Mouse (Mus musculus) neural tube, embryonic 15.5 days (tissue): ENCODE measurements around the gene Fgf10. TPM values are rescaled to one million over a fixed set of nuclear protein-coding genes. Genes with fewer than 3 reads are reported as not detected.
A peak's percentile ranks its signal among the peaks of the same experiment; 100 is the strongest.

Experiments
- ATAC-seq: fragments of 200-750 bp; cut with Nextera tagmentation; 2 replicates; pipeline ENCODE4 v1.8.0; 2017; ENCODE audit warnings: mild to moderate bottlenecking, moderate TSS enrichment, moderate library complexity; ENCODE audit not compliant: low FRiP score
- H3K27ac ChIP-seq: fragments of 300-500 bp; sonication (generic); replicated peaks from 2 replicates; pipeline ENCODE4 v1.5.1; 2015; ENCODE audit warnings: mild to moderate bottlenecking, inconsistent platforms
- H3K27me3 ChIP-seq: fragments of 300-500 bp; sonication (generic); replicated peaks from 2 replicates; pipeline ENCODE4 v1.6.1; 2015; ENCODE audit warnings: inconsistent platforms
- H3K36me3 ChIP-seq: fragments of 300-500 bp; sonication (generic); 2 replicates; pipeline ENCODE4 v1.6.1; 2015; ENCODE audit warnings: inconsistent platforms
- H3K4me1 ChIP-seq: fragments of 300-500 bp; sonication (generic); 2 replicates; pipeline ENCODE4 v1.6.1; 2015; ENCODE audit warnings: inconsistent platforms
- H3K4me2 ChIP-seq: fragments of 300-500 bp; sonication (generic); 2 replicates; pipeline ENCODE4 v1.6.1; 2015; ENCODE audit warnings: inconsistent platforms, mild to moderate bottlenecking, moderate library complexity
- H3K4me3 ChIP-seq: fragments of 300-500 bp; sonication (generic); replicated peaks from 2 replicates; pipeline ENCODE4 v1.5.1; 2015; ENCODE audit warnings: mild to moderate bottlenecking, inconsistent platforms
- H3K9ac ChIP-seq: fragments of 300-500 bp; sonication (generic); replicated peaks from 2 replicates; pipeline ENCODE4 v1.6.1; 2015; ENCODE audit warnings: mild to moderate bottlenecking, inconsistent platforms
- H3K9me3 ChIP-seq: fragments of 300-500 bp; sonication (generic); replicated peaks from 2 replicates; pipeline ENCODE4 v1.6.1; 2016; ENCODE audit warnings: inconsistent platforms
- WGBS: fragments of 180-500 bp; shearing (Covaris S2); methylation state at CpG from one replicate; pipeline ENCODE4 v1.1.7; 2015; ENCODE audit warnings: mixed read lengths; 5-methylcytosine and 5-hydroxymethylcytosine counted together
- polyA plus RNA-seq: library from polyadenylated mRNA; unstranded; fragments of >200 nt; fragmentation: Nextera tagmentation; extraction: Ambion mirVana; gene quantifications from 2 replicates; pipeline ENCODE4 v1.2.1, GENCODE M21; 2015

Gene Fgf10
- polyA plus RNA-seq, 1 experiment from 2014 or later: 2.3 TPM

- H3K9ac ChIP-seq: no peak overlapping the region
- H3K27me3 ChIP-seq: no peaks in the 10 kb centered on the region
- WGBS: 91% methylated on average over 2 of the region's 2 CpGs
- H3K9me3 ChIP-seq: no peaks in the 10 kb centered on the region
- H3K4me1 ChIP-seq: no peaks in the 10 kb centered on the region
- no peak overlapping the region for H3K4me2 ChIP-seq
- no peak overlapping the region for H3K4me3 ChIP-seq
- no peaks in the 10 kb centered on the region for H3K36me3 ChIP-seq
- no peak overlapping the region for H3K27ac ChIP-seq
- no peak for ATAC-seq
These were observed 23.5 kb downstream of the Fgf10 start for GRCm38 (mm10) chr13:118693049-118693448.

- Histone ChIP-seq H3K36me3 (no peaks in the 10 kb centered on the region), H3K4me3 (no peak overlapping the region), H3K9me3 (no peaks in the 10 kb centered on the region), H3K27me3 (no peaks in the 10 kb centered on the region), H3K9ac (no peak overlapping the region), H3K27ac (no peak overlapping the region), H3K4me1 (no peaks in the 10 kb centered on the region), H3K4me2 (no peak overlapping the region)
- WGBS: 32% methylated on average over 4 of the region's 4 CpGs
- ATAC-seq: no peak
These were observed 25.5 kb downstream of the Fgf10 start for GRCm38 (mm10) chr13:118695103-118695502.

GRCm38 (mm10) chr13:118703727-118704126, 34.1 kb downstream of the Fgf10 start:
- no peaks in the 10 kb centered on the region for H3K4me1 ChIP-seq
- 0 out of 2 replicates have a peak, but pooled peaks have one; percentile 14 for ATAC-seq
- no peak overlapping the region for H3K27ac ChIP-seq
- H3K9me3 ChIP-seq: no peaks in the 10 kb centered on the region
- H3K9ac ChIP-seq: no peak overlapping the region
- H3K4me2 ChIP-seq: no peak overlapping the region
- H3K36me3 ChIP-seq: no peaks in the 10 kb centered on the region
- H3K27me3 ChIP-seq: no peaks in the 10 kb centered on the region
- H3K4me3 ChIP-seq: no peak overlapping the region

DNA sequence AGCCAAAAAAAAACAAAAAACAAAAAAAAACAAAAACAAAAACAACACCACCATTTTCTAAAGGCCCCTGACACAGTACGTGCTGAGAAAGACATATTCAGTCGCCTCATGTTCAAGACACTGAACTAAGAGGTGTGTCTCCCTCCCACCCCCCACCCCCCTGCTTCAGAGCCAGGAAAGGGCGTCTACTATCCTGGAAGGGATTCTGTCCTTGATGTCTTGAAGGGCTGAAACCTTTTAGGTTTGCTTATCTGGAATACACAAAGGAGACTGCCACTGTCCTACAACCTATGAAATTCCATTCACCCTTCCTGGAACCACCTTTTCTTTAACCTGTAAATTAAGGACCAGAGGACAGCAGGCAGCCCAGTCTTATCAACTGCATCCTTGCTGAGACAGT, 36.1 kb downstream of the Fgf10 start:
- Histone ChIP-seq H3K4me3 (no peak overlapping the region), H3K9ac (no peak overlapping the region), H3K4me2 (no peak overlapping the region), H3K27ac (no peak overlapping the region), H3K27me3 (no peaks in the 10 kb centered on the region), H3K4me1 (no peaks in the 10 kb centered on the region), H3K9me3 (no peaks in the 10 kb centered on the region), H3K36me3 (no peaks in the 10 kb centered on the region)
- no peak for ATAC-seq
- 89% methylated on average over 3 of the region's 3 CpGs for WGBS

DNA sequence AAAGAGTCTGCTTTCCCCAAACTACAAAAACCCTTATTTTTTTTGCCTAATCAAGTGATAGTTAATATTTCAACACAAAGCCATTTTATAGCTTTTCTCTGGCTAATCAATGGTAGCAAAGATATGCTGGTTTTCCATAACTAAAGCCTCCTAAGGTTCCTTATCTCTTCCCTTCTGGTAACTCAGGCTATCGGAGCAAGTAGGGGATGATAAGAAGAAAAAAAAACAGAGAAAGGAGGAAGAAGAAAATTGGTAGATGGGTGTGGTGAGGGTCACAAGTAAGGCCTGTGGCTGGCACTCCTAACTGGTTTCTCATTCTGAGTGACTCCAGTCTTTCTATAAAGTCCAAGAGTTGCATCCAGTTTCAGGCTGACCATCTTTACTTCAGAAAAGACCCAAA, 40.3 kb downstream of the Fgf10 start:
- no peak overlapping the region for H3K4me2 ChIP-seq
- no peaks in the 10 kb centered on the region for H3K36me3 ChIP-seq
- no peaks in the 10 kb centered on the region for H3K9me3 ChIP-seq
- peaks cover 17% of the 10 kb centered on the region for H3K4me1 ChIP-seq
- no peak overlapping the region for H3K27ac ChIP-seq
- WGBS: 100% methylated on average over 1 of the region's 1 CpGs
- ATAC-seq: no peak
- H3K4me3 ChIP-seq: no peak overlapping the region
- H3K9ac ChIP-seq: no peak overlapping the region
- peaks cover 7% of the 10 kb centered on the region; the same call in 1 of the 2 replicates for H3K27me3 ChIP-seq

DNA sequence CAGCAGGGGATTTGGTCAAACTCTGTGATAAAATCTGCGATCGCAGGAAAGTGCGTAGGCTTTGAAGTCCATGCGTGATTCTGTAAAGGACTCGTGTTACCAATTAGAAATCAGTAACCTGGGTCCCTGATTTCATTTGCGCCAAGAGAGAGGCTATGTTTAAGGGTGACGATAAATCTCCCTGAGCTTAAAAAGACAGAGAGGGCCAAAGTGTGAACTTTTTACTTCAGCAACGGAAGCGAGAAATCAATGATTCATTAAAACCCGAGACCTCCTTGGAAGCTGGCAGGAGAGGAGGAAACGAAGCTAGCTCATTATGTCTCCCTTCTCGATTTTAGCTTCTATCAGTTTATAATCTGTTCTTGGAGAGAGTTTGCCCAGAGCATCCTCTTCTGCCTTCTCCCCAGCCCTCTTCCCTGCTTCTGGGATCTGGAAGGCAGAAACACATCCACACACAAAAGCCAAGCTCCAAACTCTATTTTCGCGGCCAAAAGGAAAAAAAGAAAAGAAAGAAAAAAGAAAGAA, 44.1 kb downstream of the Fgf10 start:
- Histone ChIP-seq H3K4me1 (peaks cover 27% of the 10 kb centered on the region), H3K4me3 (peak overlapping the region; percentile 55), H3K4me2 (peak overlapping the region; percentile 99), H3K27ac (no peak overlapping the region), H3K36me3 (no peaks in the 10 kb centered on the region), H3K9ac (peak overlapping the region; percentile 14; the same call in 1 of the 2 replicates), H3K9me3 (no peaks in the 10 kb centered on the region), H3K27me3 (peaks cover 20% of the 10 kb centered on the region)
- no peak for ATAC-seq
- WGBS: under 1% methylated on average over 14 of the region's 14 CpGs

DNA sequence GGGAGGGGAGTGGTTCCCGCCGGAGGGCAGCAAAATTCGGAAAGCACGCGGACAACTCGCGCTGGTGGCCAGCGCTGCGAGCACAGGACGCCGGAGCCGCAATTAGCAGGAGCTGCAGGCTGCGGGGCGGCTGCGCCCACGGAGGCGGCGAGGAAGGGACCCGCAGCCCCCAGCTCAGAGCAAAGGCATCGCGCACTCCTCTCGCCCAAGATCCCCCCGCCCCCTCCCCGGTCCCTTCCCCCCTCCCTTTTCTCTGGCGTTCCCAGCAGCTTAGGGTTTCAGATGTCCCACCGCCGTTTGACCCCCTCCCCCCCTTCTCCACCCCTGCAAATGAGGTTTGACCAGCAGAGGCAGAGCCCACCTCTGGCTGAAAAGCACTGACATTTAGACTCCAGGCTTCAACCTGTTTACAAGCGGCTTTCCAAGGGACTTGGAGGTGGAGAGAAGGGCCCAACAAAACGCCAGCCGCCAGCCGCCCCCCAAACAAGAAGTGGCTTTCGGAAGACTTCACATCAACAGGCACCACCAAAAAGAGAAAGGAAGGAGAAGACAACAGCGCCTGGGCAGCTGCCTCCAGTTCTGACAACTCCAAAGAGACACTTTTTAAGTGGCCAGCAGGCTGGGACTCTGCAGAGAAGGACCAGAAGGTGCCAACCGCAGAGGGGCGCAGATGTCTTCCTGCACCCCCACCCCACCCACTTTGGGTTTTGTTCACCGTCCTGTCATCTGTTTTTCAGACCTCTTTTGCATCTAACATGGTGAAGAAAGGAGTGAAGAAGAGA, 44.9 kb downstream of the Fgf10 start:
- H3K27me3 ChIP-seq: peaks cover 20% of the 10 kb centered on the region
- H3K4me2 ChIP-seq: peak overlapping the region; percentile 99
- H3K4me3 ChIP-seq: peak overlapping the region; percentile 55
- H3K27ac ChIP-seq: no peak overlapping the region
- H3K36me3 ChIP-seq: no peaks in the 10 kb centered on the region
- no peaks in the 10 kb centered on the region for H3K9me3 ChIP-seq
- WGBS: under 1% methylated on average over 31 of the region's 36 CpGs
- H3K4me1 ChIP-seq: peaks cover 27% of the 10 kb centered on the region
- ATAC-seq: peak; percentile 66
- H3K9ac ChIP-seq: peak overlapping the region; percentile 50

DNA sequence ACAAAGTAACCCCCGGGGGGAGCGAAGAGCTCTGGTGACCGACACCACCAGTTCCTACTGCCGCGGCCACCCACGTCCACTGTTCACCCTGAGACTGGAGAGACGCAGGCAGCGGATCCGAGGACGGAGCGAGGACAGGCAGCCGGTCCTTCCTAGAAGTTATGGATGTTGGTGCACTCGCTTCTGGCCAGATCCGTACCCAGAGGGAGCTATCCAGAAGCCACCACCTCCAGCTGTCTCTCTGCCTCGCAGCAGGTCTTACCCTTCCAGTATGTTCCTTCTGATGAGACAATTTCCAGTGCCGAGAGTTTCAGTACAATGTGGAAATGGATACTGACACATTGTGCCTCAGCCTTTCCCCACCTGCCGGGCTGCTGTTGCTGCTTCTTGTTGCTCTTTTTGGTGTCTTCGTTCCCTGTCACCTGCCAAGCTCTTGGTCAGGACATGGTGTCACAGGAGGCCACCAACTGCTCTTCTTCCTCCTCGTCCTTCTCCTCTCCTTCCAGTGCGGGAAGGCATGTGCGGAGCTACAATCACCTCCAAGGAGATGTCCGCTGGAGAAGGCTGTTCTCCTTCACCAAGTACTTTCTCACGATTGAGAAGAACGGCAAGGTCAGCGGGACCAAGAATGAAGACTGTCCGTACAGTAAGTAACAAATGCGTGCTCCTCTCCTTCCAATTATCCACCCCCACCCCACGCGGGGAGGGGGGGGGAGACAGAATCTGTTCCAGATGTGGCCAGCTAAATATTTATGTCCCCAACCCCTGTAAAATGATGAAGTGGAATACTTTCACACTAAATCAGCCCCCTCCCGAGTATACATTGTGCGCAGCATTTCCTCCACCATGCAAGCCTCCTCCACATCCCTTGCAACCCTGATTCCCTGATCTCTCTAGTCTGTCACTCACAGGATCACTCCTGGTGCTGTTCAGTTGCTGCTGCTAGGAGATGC, 45.8 kb downstream of the Fgf10 start:
- ATAC-seq: peak; percentile 42; the same call in 1 of the 2 replicates
- Histone ChIP-seq H3K4me1 (peaks cover 27% of the 10 kb centered on the region), H3K4me3 (peak overlapping the region; percentile 55), H3K36me3 (no peaks in the 10 kb centered on the region), H3K9me3 (no peaks in the 10 kb centered on the region), H3K27me3 (peaks cover 20% of the 10 kb centered on the region), H3K27ac (no peak overlapping the region), H3K9ac (peak overlapping the region; percentile 50), H3K4me2 (peak overlapping the region; percentile 99)
- 7% methylated on average over 31 of the region's 31 CpGs for WGBS

DNA sequence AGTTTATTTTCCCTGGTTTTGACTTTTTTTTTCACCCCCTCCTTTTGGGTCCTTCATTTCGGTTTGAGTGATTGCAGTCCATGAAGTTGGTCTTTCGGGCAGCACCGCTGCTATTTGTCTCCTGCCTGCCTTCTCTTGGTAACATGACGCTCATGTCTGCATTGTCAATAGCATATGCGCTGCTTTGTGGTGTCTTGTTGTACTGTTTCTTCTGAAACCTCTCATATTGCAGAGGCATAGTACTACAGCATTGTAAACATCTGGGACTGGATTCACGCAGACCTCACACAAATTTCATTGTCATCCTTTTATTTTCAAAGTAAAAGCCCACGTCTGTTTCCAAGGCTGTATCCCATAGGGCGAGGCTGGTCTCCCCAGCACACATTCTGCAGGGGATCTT, 46.7 kb downstream of the Fgf10 start:
- Histone ChIP-seq H3K4me3 (peak overlapping the region; percentile 55), H3K4me2 (peak overlapping the region; percentile 99), H3K9ac (no peak overlapping the region), H3K36me3 (no peaks in the 10 kb centered on the region), H3K27me3 (peaks cover 20% of the 10 kb centered on the region), H3K27ac (no peak overlapping the region), H3K9me3 (no peaks in the 10 kb centered on the region), H3K4me1 (peaks cover 27% of the 10 kb centered on the region)
- no peak for ATAC-seq
- WGBS: 16% methylated on average over 8 of the region's 8 CpGs

DNA sequence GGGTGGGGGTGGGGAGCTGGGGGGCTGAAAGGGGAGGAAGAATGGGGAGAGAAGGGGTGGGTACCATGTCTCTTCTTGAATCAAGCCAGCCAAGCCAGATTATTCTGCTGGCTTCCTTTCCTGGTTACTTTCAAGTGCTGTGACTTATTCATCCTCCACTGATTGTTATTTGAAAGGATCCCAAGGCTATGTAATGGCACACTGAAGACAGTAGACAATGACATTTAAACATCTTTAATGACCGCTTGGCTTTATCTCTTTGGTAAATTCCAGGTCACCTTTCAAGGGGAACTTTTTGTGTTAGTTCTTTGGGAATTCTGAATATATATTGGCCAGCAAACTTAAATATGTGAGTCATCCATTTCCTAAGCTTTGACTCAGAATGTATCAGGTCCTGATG, 47.1 kb downstream of the Fgf10 start:
- Histone ChIP-seq H3K4me2 (peak overlapping the region; percentile 99), H3K9ac (no peak overlapping the region), H3K4me3 (0 out of 2 replicates have a peak overlapping the region, but pooled peaks have one; percentile 55), H3K27ac (no peak overlapping the region), H3K36me3 (no peaks in the 10 kb centered on the region), H3K9me3 (no peaks in the 10 kb centered on the region), H3K27me3 (peaks cover 20% of the 10 kb centered on the region), H3K4me1 (peaks cover 27% of the 10 kb centered on the region)
- ATAC-seq: no peak
- 54% methylated on average over 1 of the region's 1 CpGs for WGBS

DNA sequence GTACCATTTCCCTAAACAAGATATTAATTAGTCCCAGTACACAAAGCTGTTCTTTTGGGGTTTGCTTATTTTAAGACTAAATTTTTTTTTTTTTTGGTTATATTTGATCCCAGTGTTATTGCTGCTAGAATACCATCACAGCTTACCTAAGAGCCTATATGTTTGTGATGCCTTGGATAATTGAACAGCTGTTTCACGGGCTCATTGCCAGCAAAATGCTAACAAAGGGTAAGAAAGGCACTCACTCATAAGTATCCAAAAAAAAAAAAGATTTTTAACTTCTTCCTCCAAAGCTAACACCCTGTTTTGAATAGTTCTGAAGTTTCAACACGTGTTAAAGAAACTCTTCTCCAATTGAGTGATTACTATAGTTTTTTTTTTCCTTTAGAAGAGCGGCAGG, 48.8 kb downstream of the Fgf10 start:
- WGBS: 36% methylated on average over 3 of the region's 3 CpGs
- no peak overlapping the region for H3K4me3 ChIP-seq
- H3K27me3 ChIP-seq: peaks cover 15% of the 10 kb centered on the region
- H3K9ac ChIP-seq: no peak overlapping the region
- H3K27ac ChIP-seq: no peak overlapping the region
- no peaks in the 10 kb centered on the region for H3K36me3 ChIP-seq
- peaks cover 23% of the 10 kb centered on the region for H3K4me1 ChIP-seq
- H3K4me2 ChIP-seq: no peak overlapping the region
- H3K9me3 ChIP-seq: no peaks in the 10 kb centered on the region
- ATAC-seq: no peak
